In the genomic region with DNA sequence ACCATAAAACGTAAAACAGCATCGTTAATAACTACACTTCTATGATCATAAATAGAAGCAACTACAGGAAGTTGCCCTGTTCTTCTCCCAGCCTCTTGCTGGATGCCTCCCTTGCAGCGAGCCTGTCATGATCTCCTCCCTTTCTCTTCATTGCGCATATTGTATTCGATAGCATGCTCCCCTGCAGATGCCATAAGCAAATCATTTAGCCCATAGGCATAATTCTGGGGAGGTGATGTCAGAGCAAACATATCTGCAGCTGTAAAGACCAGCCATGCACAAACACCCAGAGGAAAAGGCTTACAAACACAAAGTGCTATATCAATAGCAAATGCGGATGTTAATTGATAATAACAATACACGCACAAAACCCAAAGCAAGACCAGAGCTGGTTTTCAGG, we compare ENCODE assay signal across 23 mouse cellular contexts.
A peak's percentile ranks its signal among the peaks of the same experiment; 100 is the strongest.
DNase-seq lines count a peak whose midpoint lies in the region; ATAC-seq and TF ChIP-seq lines count a peak whose summit lies in the region.
"Had no signal": no experiment of that assay in that cellular context is flagged by ENCODE, and none has a peak within 500 bp of the region (broad histone marks: within the 10 kb centered on the region; RNA-seq: fewer than 3 reads in every experiment).

No protein-coding gene starts in this region.

- 61% methylated on average over 7 of the region's 7 CpGs for WGBS in hindbrain, embryonic 14.5 days
- WGBS in hindbrain, postnatal 0 days = 74% methylated on average over 7 of the region's 7 CpGs

- H3K4me3 ChIP-seq in hindbrain, embryonic 14.5 days (replicated peaks; ENCODE audit: low read length) = no peak overlapping the region
- H3K4me3 ChIP-seq in hindbrain, postnatal 0 days (ENCODE audit: low read length) = no peak overlapping the region
- H3K4me3 ChIP-seq: embryonic facial prominence, embryonic 10.5 days; embryonic facial prominence, embryonic 12.5 days; forebrain, embryonic 13.5 days; forebrain, embryonic 15.5 days had no signal

- no peaks in the 10 kb centered on the region for H3K9me3 ChIP-seq in hindbrain, embryonic 14.5 days (ENCODE audit: control insufficient read depth, low read length)
- H3K9me3 ChIP-seq in hindbrain, postnatal 0 days (ENCODE audit: low read length) = no peaks in the 10 kb centered on the region
- H3K9me3 ChIP-seq: embryonic facial prominence, embryonic 10.5 days; embryonic facial prominence, embryonic 12.5 days; forebrain, embryonic 13.5 days; forebrain, embryonic 15.5 days; G1E had no signal

- H3K9ac ChIP-seq in hindbrain, embryonic 14.5 days = no peak overlapping the region
- no peak overlapping the region for H3K9ac ChIP-seq in hindbrain, postnatal 0 days (replicated peaks; ENCODE audit: low read length)
- H3K9ac ChIP-seq: embryonic facial prominence, embryonic 12.5 days; forebrain, embryonic 13.5 days; forebrain, embryonic 15.5 days had no signal

- H3K4me2 ChIP-seq in hindbrain, embryonic 14.5 days (replicated peaks) = no peak overlapping the region
- H3K4me2 ChIP-seq in hindbrain, postnatal 0 days (ENCODE audit: low read depth, low read length) = no peak overlapping the region
- H3K4me2 ChIP-seq: embryonic facial prominence, embryonic 12.5 days; forebrain, embryonic 13.5 days; forebrain, embryonic 15.5 days had no signal

- H3K4me1 ChIP-seq in hindbrain, embryonic 14.5 days (replicated peaks; ENCODE audit: control insufficient read depth, insufficient read depth, low read length) = peaks cover 4% of the 10 kb centered on the region; the same call in 1 of the 2 replicates
- H3K4me1 ChIP-seq in hindbrain, postnatal 0 days (ENCODE audit: insufficient read depth, low read length) = no peaks in the 10 kb centered on the region
- H3K4me1 ChIP-seq: embryonic facial prominence, embryonic 10.5 days; embryonic facial prominence, embryonic 12.5 days; forebrain, embryonic 13.5 days; forebrain, embryonic 15.5 days had no signal

- H3K27me3 ChIP-seq in hindbrain, embryonic 14.5 days (ENCODE audit: control insufficient read depth, insufficient read depth, low read length) = no peaks in the 10 kb centered on the region
- no peaks in the 10 kb centered on the region for H3K27me3 ChIP-seq in hindbrain, postnatal 0 days (ENCODE audit: insufficient read depth, low read length)
- H3K27me3 ChIP-seq: CH12.LX; embryonic facial prominence, embryonic 12.5 days; forebrain, embryonic 13.5 days; forebrain, embryonic 15.5 days had no signal

- TF ChIP-seq CTCF in hindbrain, postnatal 0 days (IDR thresholded peaks at IDR 0.05; ENCODE audit: low read depth) = no peak

- 0 out of 2 replicates have a peak overlapping the region, but pooled peaks have one; percentile 32 for H3K27ac ChIP-seq in hindbrain, embryonic 14.5 days
- no peak overlapping the region for H3K27ac ChIP-seq in hindbrain, postnatal 0 days
- H3K27ac ChIP-seq: embryonic facial prominence, embryonic 10.5 days; embryonic facial prominence, embryonic 12.5 days; forebrain, embryonic 13.5 days; forebrain, embryonic 15.5 days had no signal

- no peak for ATAC-seq in hindbrain, embryonic 14.5 days (ENCODE audit: low FRiP score)
- no peak for ATAC-seq in hindbrain, postnatal 0 days
- ATAC-seq: activated CD4-positive, CD25-positive, alpha-beta regulatory T cell, adult 4 months; CD4-positive, CD25-positive, alpha-beta regulatory T cell, adult 4 months; forebrain, embryonic 13.5 days; forebrain, embryonic 15.5 days; Patski had no signal

- no peak for DNase-seq in hindbrain, embryonic 14.5 days (ENCODE audit: low spot score)
- no peak for DNase-seq in hindbrain, postnatal 0 days (ENCODE audit: low spot score)
- DNase-seq in retina, postnatal 1 day = peak; percentile 57
- DNase-seq in retina, embryonic 14.5 days (ENCODE audit: low spot score) = no peak
- DNase-seq in layer of hippocampus, adult 9-10 months (ENCODE audit: low spot score) = no peak
- DNase-seq: adrenal gland, adult 8-10 months; adrenal gland, postnatal 14 days; adrenal gland, postnatal 36 days; B cell, adult 2 months; cerebellum, adult 11-12 months; cerebellum, adult 2 months; cerebellum, adult 9-10 months; cerebellum, postnatal 10 days; cerebellum, postnatal 25 days had no signal

- H3K36me3 ChIP-seq in hindbrain, embryonic 14.5 days (replicated peaks; ENCODE audit: control insufficient read depth, insufficient read depth) = no peaks in the 10 kb centered on the region
- H3K36me3 ChIP-seq in hindbrain, postnatal 0 days (ENCODE audit: insufficient read depth, low read length) = no peaks in the 10 kb centered on the region
- H3K36me3 ChIP-seq: embryonic facial prominence, embryonic 10.5 days; embryonic facial prominence, embryonic 12.5 days; forebrain, embryonic 15.5 days; G1E had no signal
